In genomic region chr9:49662958-49663926, GRCm38 (mm10) we compare ENCODE assay signal across 8 mouse cellular contexts.
DNase-seq lines count a peak whose midpoint lies in the region; ATAC-seq and TF ChIP-seq lines count a peak whose summit lies in the region.

No protein-coding gene starts in this region.

- no peaks in the 10 kb centered on the region for H3K9me3 ChIP-seq in hindbrain, embryonic 11.5 days (ENCODE audit: control insufficient read depth, low read length)
- no peaks in the 10 kb centered on the region for H3K9me3 ChIP-seq in hindbrain, embryonic 10.5 days

- no peak overlapping the region for H3K4me2 ChIP-seq in hindbrain, embryonic 11.5 days (replicated peaks; ENCODE audit: low read depth, low read length)

- no peaks in the 10 kb centered on the region for H3K27me3 ChIP-seq in hindbrain, embryonic 11.5 days (ENCODE audit: control insufficient read depth, insufficient read depth, low read length)
- H3K27me3 ChIP-seq in hindbrain, embryonic 10.5 days (ENCODE audit: insufficient read depth, poor library complexity, severe bottlenecking) = no peaks in the 10 kb centered on the region
- no peaks in the 10 kb centered on the region for H3K27me3 ChIP-seq in C2C12 (ENCODE audit: control insufficient read depth, insufficient read depth, insufficient read length)

- H3ac ChIP-seq in C2C12 (ENCODE audit: control insufficient read depth, insufficient read length, low read depth) = no peak overlapping the region

- H3K36me3 ChIP-seq in hindbrain, embryonic 11.5 days (ENCODE audit: control insufficient read depth, insufficient read depth, low read length) = no peaks in the 10 kb centered on the region
- H3K36me3 ChIP-seq in hindbrain, embryonic 10.5 days = no peaks in the 10 kb centered on the region
- no peaks in the 10 kb centered on the region for H3K36me3 ChIP-seq in C2C12 (ENCODE audit: control insufficient read depth, insufficient read depth)

- 81% methylated on average over 8 of the region's 8 CpGs for WGBS in hindbrain, embryonic 11.5 days
- 80% methylated on average over 8 of the region's 8 CpGs for WGBS in hindbrain, embryonic 10.5 days

- H3K9ac ChIP-seq in hindbrain, embryonic 11.5 days (ENCODE audit: low read depth, low read length) = no peak overlapping the region

- no peaks in the 10 kb centered on the region for H3K4me1 ChIP-seq in hindbrain, embryonic 11.5 days (replicated peaks; ENCODE audit: control insufficient read depth, insufficient read depth, low read length)
- no peaks in the 10 kb centered on the region for H3K4me1 ChIP-seq in hindbrain, embryonic 10.5 days (replicated peaks)

- H3K79me3 ChIP-seq in C2C12 (ENCODE audit: low read depth) = peaks cover 1% of the 10 kb centered on the region

- no peak overlapping the region for H3K27ac ChIP-seq in hindbrain, embryonic 11.5 days (ENCODE audit: low read depth, low read length)
- no peak overlapping the region for H3K27ac ChIP-seq in hindbrain, embryonic 10.5 days

- peak; percentile 15 for DNase-seq in hindbrain, embryonic 11.5 days (ENCODE audit: low spot score)
- no peak for DNase-seq in hindbrain, embryonic 10.5 days (ENCODE audit: low spot score)
- peak; percentile 14 for DNase-seq in adrenal gland, postnatal 25 days
- DNase-seq in induced T-regulatory cell, adult 2 months (ENCODE audit: low read depth) = peak; percentile 4
- no peak for DNase-seq in frontal cortex, adult 2 months (ENCODE audit: extremely low spot score in 1 of 2, low spot score in 1 of 2)
- no peak for DNase-seq in urinary bladder, postnatal 14 days (ENCODE audit: low spot score)
- no peak for DNase-seq in ovary, adult 18-20 months (ENCODE audit: low spot score)

- H3K79me2 ChIP-seq in C2C12 (ENCODE audit: control insufficient read depth, insufficient read depth) = peaks cover 13% of the 10 kb centered on the region

- no peak for ATAC-seq in hindbrain, embryonic 11.5 days (ENCODE audit: low FRiP score)

- H3K4me3 ChIP-seq in hindbrain, embryonic 11.5 days (ENCODE audit: low read depth, low read length) = no peak overlapping the region
- H3K4me3 ChIP-seq in hindbrain, embryonic 10.5 days = no peak overlapping the region
- no peak overlapping the region for H3K4me3 ChIP-seq in C2C12 (ENCODE audit: insufficient read depth, poor library complexity, severe bottlenecking)

- TF ChIP-seq CTCF in C2C12 (IDR thresholded peaks at IDR 0.05; ENCODE audit: control insufficient read depth, insufficient read depth, insufficient read length) = no peak

TF ChIP-seq in C2C12, 6 proteins besides CTCF, POLR2A, EP300 and RAD21:
- peak; percentile 87 for TF ChIP-seq MYOD1 (IDR thresholded peaks at IDR 0.05; ENCODE audit: control insufficient read depth, insufficient read length, low read depth)
- no peak for TF ChIP-seq MYOG (IDR thresholded peaks at IDR 0.05; ENCODE audit: control insufficient read depth, extremely low read depth, insufficient read length)
- no peak for TF ChIP-seq FOSL1 (IDR thresholded peaks at IDR 0.05; ENCODE audit: insufficient read depth, low read length, poor library complexity, severe bottlenecking)
- TF ChIP-seq USF1 (IDR thresholded peaks at IDR 0.05; ENCODE audit: low read depth) = peak; percentile 96
- no peak for TF ChIP-seq MAX (IDR thresholded peaks at IDR 0.05)
- TF ChIP-seq CEBPB (IDR thresholded peaks at IDR 0.05; ENCODE audit: low read depth) = no peak

Comparison
In these comparisons a context has a peak if more than half of its experiments do, and no peak if none do; other contexts are left out.
1. DNase-seq: peak in hindbrain, embryonic 11.5 days (single experiment), adrenal gland, postnatal 25 days (single experiment) and induced T-regulatory cell, adult 2 months (single experiment); none in hindbrain, embryonic 10.5 days (single experiment), frontal cortex, adult 2 months (0 of 2), urinary bladder, postnatal 14 days (single experiment) and ovary, adult 18-20 months (single experiment).